Mouse (Mus musculus) stomach, postnatal 0 days (tissue): ENCODE measurements at regions not wholly inside any gene's neighbourhood (a gene's known extent, or its start where the extent isn't known, plus 50 kb on each side); places are given as distances from the start of the nearest gene placed in this dataset.

ENCODE experiments used
- ATAC-seq: fragments of 200-750 bp; cut with Nextera tagmentation; 2 replicates; pipeline ENCODE4 v1.8.0; 2017; ENCODE audit not compliant: low FRiP score, low TSS enrichment
- DNase-seq: peaks from one replicate; pipeline ENCODE4 v3.0.0-alpha.2; 2016; ENCODE audit warnings: low spot score
- H3K27ac ChIP-seq: fragments of 300-500 bp; sonication (generic); replicated peaks from 2 replicates; pipeline ENCODE4 v1.5.1; 2014; ENCODE audit warnings: mild to moderate bottlenecking, control low read depth
- H3K27me3 ChIP-seq: fragments of 300-500 bp; sonication (generic); 2 replicates; pipeline ENCODE4 v1.6.1; 2014; ENCODE audit warnings: low read length; ENCODE audit not compliant: control insufficient read depth, insufficient read depth
- H3K36me3 ChIP-seq: fragments of 300-500 bp; sonication (generic); 2 replicates; pipeline ENCODE4 v1.6.1; 2014; ENCODE audit warnings: low read length, mixed read lengths; ENCODE audit not compliant: control insufficient read depth, insufficient read depth
- H3K4me1 ChIP-seq: fragments of 300-500 bp; sonication (generic); replicated peaks from 2 replicates; pipeline ENCODE4 v1.6.1; 2014; ENCODE audit warnings: antibody characterized with exemption; ENCODE audit not compliant: control insufficient read depth, insufficient read depth
- H3K4me2 ChIP-seq: fragments of 300-500 bp; sonication (generic); replicated peaks from 2 replicates; pipeline ENCODE4 v1.6.1; 2014; ENCODE audit warnings: low read depth, mild to moderate bottlenecking, control low read depth, moderate library complexity
- H3K4me3 ChIP-seq: fragments of 300-500 bp; sonication (generic); 2 replicates; pipeline ENCODE4 v1.5.1; 2014; ENCODE audit warnings: low read depth, low read length, control low read depth
- H3K9ac ChIP-seq: fragments of 300-500 bp; sonication (generic); 2 replicates; pipeline ENCODE4 v1.6.1; 2014; ENCODE audit warnings: mild to moderate bottlenecking, low read length, control low read depth, mixed read lengths
- H3K9me3 ChIP-seq: fragments of 300-500 bp; sonication (generic); 2 replicates; pipeline ENCODE4 v1.6.1; 2016; ENCODE audit warnings: low read length; ENCODE audit not compliant: control insufficient read depth
- CTCF ChIP-seq: IDR thresholded peaks from 2 replicates; pipeline ENCODE4 v1.5.1; 2016; ENCODE audit warnings: antibody characterized with exemption, low read depth, mild to moderate bottlenecking, moderate library complexity
- EP300 ChIP-seq: optimal IDR thresholded peaks from 2 replicates; pipeline ENCODE3; 2016; ENCODE audit warnings: antibody characterized with exemption
- whole genome bisulfite sequencing: fragments of 180-500 bp; shearing (Covaris S2); extraction: QIAGEN DNeasy Blood & Tissue Kit; methylation state at CpG from one replicate; pipeline ENCODE4 v1.1.7; 2014; 5-methylcytosine and 5-hydroxymethylcytosine counted together

DNA sequence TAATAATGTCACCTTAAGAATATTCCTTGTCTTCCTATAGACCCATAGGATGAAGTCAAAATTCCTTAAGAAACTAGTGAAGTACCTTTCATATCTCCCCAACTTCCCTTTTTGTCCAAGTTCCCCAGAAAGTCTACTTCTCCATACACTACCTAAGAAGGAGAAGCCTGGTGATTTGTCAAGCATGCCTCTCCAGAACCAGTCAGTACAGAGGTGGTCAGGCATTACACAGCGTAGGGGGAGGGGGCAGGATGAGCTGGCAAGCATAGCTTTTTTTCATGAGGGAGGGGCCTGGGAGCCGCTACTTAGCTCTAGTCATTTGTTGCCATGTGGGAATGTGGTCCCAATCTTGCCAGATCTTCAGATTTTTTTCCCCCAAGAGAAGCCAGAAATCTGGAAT is 54.0 kb upstream of the Satb2 start:
- WGBS: 67% methylated on average over 2 of the region's 2 CpGs
- no peak for ATAC-seq

GRCm38 (mm10) chr1:57033244-57033643 is 54.8 kb upstream of the Satb2 start:
- no peak for TF ChIP-seq EP300
- TF ChIP-seq CTCF: no peak

More for the DNA sequence above, 54.0 kb upstream of the Satb2 start:
- no peak overlapping the region for H3K9ac ChIP-seq
- no peak for DNase-seq
- H3K4me2 ChIP-seq: no peak overlapping the region
- H3K27me3 ChIP-seq: no peaks in the 10 kb centered on the region
- no peak overlapping the region for H3K27ac ChIP-seq
- TF ChIP-seq CTCF (no peak), EP300 (no peak)
- no peaks in the 10 kb centered on the region for H3K36me3 ChIP-seq
- H3K9me3 ChIP-seq: no peaks in the 10 kb centered on the region
- H3K4me3 ChIP-seq: no peak overlapping the region
- no peaks in the 10 kb centered on the region for H3K4me1 ChIP-seq

GRCm38 (mm10) chr1:57034411-57034810 is 56.0 kb upstream of the Satb2 start:
- TF ChIP-seq CTCF: no peak
- no peak for TF ChIP-seq EP300
- Histone ChIP-seq H3K9ac (no peak overlapping the region), H3K36me3 (no peaks in the 10 kb centered on the region), H3K27ac (no peak overlapping the region), H3K27me3 (no peaks in the 10 kb centered on the region), H3K4me1 (no peaks in the 10 kb centered on the region), H3K4me2 (no peak overlapping the region), H3K9me3 (no peaks in the 10 kb centered on the region), H3K4me3 (no peak overlapping the region)
- ATAC-seq (no peak), DNase-seq (no peak)
- 84% methylated on average over 6 of the region's 6 CpGs for WGBS

More at GRCm38 (mm10) chr1:57033244-57033643, 54.8 kb upstream of the Satb2 start:
- Histone ChIP-seq H3K27ac (no peak overlapping the region), H3K4me3 (no peak overlapping the region), H3K4me2 (no peak overlapping the region), H3K4me1 (no peaks in the 10 kb centered on the region), H3K27me3 (no peaks in the 10 kb centered on the region), H3K9me3 (no peaks in the 10 kb centered on the region), H3K9ac (no peak overlapping the region), H3K36me3 (no peaks in the 10 kb centered on the region)
- ATAC-seq (no peak), DNase-seq (no peak)
- 84% methylated on average over 2 of the region's 2 CpGs for WGBS

DNA sequence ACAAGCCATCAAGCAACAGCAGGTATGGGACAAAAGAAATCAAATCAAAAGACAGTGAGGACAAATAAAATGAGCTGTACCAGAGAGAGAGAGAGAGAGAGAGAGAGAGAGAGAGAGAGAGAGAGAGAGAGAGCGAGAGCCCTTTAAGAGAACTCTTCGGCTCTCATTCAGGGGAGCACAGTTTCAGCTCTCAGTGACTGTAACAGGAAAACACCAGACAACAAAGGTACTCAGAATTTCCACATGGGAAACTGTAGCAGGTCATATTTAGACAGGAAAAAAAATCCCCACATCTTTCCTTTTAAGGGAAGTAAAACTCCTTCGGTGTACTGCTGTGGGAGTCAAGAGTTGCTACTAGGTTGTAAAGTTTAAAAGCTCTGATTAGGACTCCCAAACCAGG is 57.9 kb upstream of the Satb2 start:
- no peak overlapping the region for H3K27ac ChIP-seq
- no peak overlapping the region for H3K4me2 ChIP-seq
- no peaks in the 10 kb centered on the region for H3K4me1 ChIP-seq
- H3K9me3 ChIP-seq: no peaks in the 10 kb centered on the region
- ATAC-seq (no peak), DNase-seq (no peak)
- WGBS: 89% methylated on average over 3 of the region's 3 CpGs
- no peaks in the 10 kb centered on the region for H3K36me3 ChIP-seq
- TF ChIP-seq EP300 (no peak), CTCF (no peak)
- no peak overlapping the region for H3K4me3 ChIP-seq
- H3K9ac ChIP-seq: no peak overlapping the region
- H3K27me3 ChIP-seq: no peaks in the 10 kb centered on the region

GRCm38 (mm10) chr1:57040201-57040600 is 61.8 kb upstream of the Satb2 start:
- WGBS: 34% methylated on average over 8 of the region's 8 CpGs

DNA sequence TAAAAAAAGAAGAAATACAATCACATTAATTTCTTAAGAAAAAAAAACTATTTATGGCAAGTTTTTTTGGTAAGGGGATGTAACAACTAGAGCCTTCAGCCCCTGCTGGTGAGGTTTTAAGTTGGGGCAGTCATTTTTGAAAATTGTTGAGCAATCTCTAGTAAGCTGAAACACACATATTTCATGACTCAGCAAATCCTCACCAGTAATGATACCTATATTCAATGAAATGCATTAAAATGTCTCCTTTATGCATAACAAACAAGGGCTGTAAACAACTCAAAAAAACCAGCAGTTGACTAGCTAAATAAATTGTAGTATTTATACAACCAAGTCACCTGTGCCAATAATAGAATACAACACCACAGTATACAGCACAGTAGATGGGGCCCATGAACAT is 63.1 kb upstream of the Satb2 start:
- H3K4me3 ChIP-seq: no peak overlapping the region
- ATAC-seq: no peak
- no peak for TF ChIP-seq CTCF
- TF ChIP-seq EP300: no peak
- no peak overlapping the region for H3K9ac ChIP-seq
- no peak for DNase-seq
- no peak overlapping the region for H3K4me2 ChIP-seq
- no peaks in the 10 kb centered on the region for H3K27me3 ChIP-seq
- no peaks in the 10 kb centered on the region for H3K36me3 ChIP-seq
- no peaks in the 10 kb centered on the region for H3K9me3 ChIP-seq
- H3K27ac ChIP-seq: no peak overlapping the region
- no peaks in the 10 kb centered on the region for H3K4me1 ChIP-seq

More at GRCm38 (mm10) chr1:57040201-57040600, 61.8 kb upstream of the Satb2 start:
- H3K9me3 ChIP-seq: no peaks in the 10 kb centered on the region
- DNase-seq (no peak), ATAC-seq (no peak)
- TF ChIP-seq EP300 (no peak), CTCF (no peak)
- no peaks in the 10 kb centered on the region for H3K4me1 ChIP-seq
- no peak overlapping the region for H3K4me2 ChIP-seq
- no peaks in the 10 kb centered on the region for H3K27me3 ChIP-seq
- H3K27ac ChIP-seq: no peak overlapping the region
- no peak overlapping the region for H3K4me3 ChIP-seq
- H3K9ac ChIP-seq: no peak overlapping the region
- H3K36me3 ChIP-seq: no peaks in the 10 kb centered on the region
